Mouse (Mus musculus) brain, embryonic 14.5 days (tissue): Measurements from ENCODE around the gene Cdc6.

ENCODE experiments used
- CTCF ChIP-seq: fragments of 200-500 bp; IDR thresholded peaks from 2 replicates; pipeline ENCODE4 v1.5.1; 2012; ENCODE audit warnings: inconsistent platforms, mild to moderate bottlenecking, moderate library complexity, borderline replicate concordance; ENCODE audit not compliant: insufficient read depth, insufficient read length; ENCODE audit errors: extremely low read depth
- POLR2A ChIP-seq: fragments of 200-500 bp; IDR thresholded peaks from 2 replicates; pipeline ENCODE4 v1.6.1; 2012; ENCODE audit warnings: mild to moderate bottlenecking, inconsistent platforms, borderline replicate concordance; ENCODE audit not compliant: poor library complexity, insufficient read depth, insufficient read length, severe bottlenecking; ENCODE audit errors: extremely low read depth

GRCm38 (mm10) chr11:98959437-98960312 is 52.1 kb downstream of the Cdc6 start:
- TF ChIP-seq CTCF (no peak), POLR2A (peak; percentile 30; the same call in 1 of the 2 replicates)
